Mouse (Mus musculus) liver, embryonic 14.5 days (tissue): ENCODE results near the gene Cdk12. TPM values are rescaled to one million over a fixed set of nuclear protein-coding genes. Genes with fewer than 3 reads are reported as not detected.
A peak's percentile ranks its signal among the peaks of the same experiment; 100 is the strongest.

Experiments
- ATAC-seq: fragments of 200-750 bp; cut with Nextera tagmentation; 2 replicates; pipeline ENCODE4 v1.8.0; 2017; ENCODE audit warnings: moderate number of reproducible peaks, mild to moderate bottlenecking, moderate library complexity; ENCODE audit not compliant: insufficient read depth
- DNase-seq, 3 experiments: peaks; one replicate each; pipeline ENCODE4 v3.0.0-alpha.2; 2012 to 2013; ENCODE audit warnings: low read depth in 3 of 3, low spot score in 3 of 3
- H3K27ac ChIP-seq: fragments of 300-500 bp; sonication (generic); 2 replicates; pipeline ENCODE4 v1.5.1; 2014; ENCODE audit warnings: moderate library complexity, mild to moderate bottlenecking, control low read depth, inconsistent platforms
- H3K27me3 ChIP-seq: fragments of 300-500 bp; sonication (generic); 2 replicates; pipeline ENCODE4 v1.6.1; 2014; ENCODE audit warnings: mild to moderate bottlenecking, low read length, moderate library complexity; ENCODE audit not compliant: control insufficient read depth, insufficient read depth
- H3K36me3 ChIP-seq: fragments of 300-500 bp; sonication (generic); replicated peaks from 2 replicates; pipeline ENCODE4 v1.6.1; 2014; ENCODE audit warnings: low read depth; ENCODE audit not compliant: control insufficient read depth, insufficient read depth
- H3K4me1 ChIP-seq, 2 experiments: fragments of 200-500 bp in 1 of 2; fragments of 300-500 bp in 1 of 2; sonication (generic) in 1 of 2; replicated peaks; 2 replicates each; pipeline ENCODE4 v1.6.1; 2012 to 2014; ENCODE audit warnings: antibody characterized with exemption in 1 of 2, inconsistent platforms in 1 of 2, low read length in 1 of 2; ENCODE audit not compliant: control insufficient read depth in 2 of 2, insufficient read depth in 2 of 2
- H3K4me2 ChIP-seq: fragments of 300-500 bp; sonication (generic); 2 replicates; pipeline ENCODE4 v1.6.1; 2014; ENCODE audit warnings: low read depth, mild to moderate bottlenecking, control low read depth, moderate library complexity
- H3K4me3 ChIP-seq, 2 experiments: fragments of 200-500 bp in 1 of 2; fragments of 300-500 bp in 1 of 2; sonication (generic) in 1 of 2; 2 replicates each; pipeline ENCODE4 v1.5.1; 2012 to 2014; ENCODE audit warnings: low read depth in 2 of 2, low read length in 2 of 2, mild to moderate bottlenecking in 2 of 2, control low read depth in 1 of 2, inconsistent platforms in 1 of 2, moderate library complexity in 1 of 2; ENCODE audit not compliant: insufficient read depth in 1 of 2
- H3K9ac ChIP-seq: fragments of 300-500 bp; sonication (generic); replicated peaks from 2 replicates; pipeline ENCODE4 v1.6.1; 2014; ENCODE audit warnings: mild to moderate bottlenecking, control low read depth, moderate library complexity
- H3K9me3 ChIP-seq: fragments of 300-500 bp; sonication (generic); 2 replicates; pipeline ENCODE4 v1.6.1; 2016; ENCODE audit warnings: low read length, mixed read lengths; ENCODE audit not compliant: control insufficient read depth
- CTCF ChIP-seq: IDR thresholded peaks from 2 replicates; pipeline ENCODE4 v1.5.1; 2016; ENCODE audit warnings: antibody characterized with exemption, low read depth, control low read depth
- EP300 ChIP-seq: IDR thresholded peaks from 2 replicates; pipeline ENCODE4 v1.6.1; 2016; ENCODE audit warnings: antibody characterized with exemption, low read depth
- WGBS: fragments of 180-500 bp; shearing (Covaris S2); extraction: QIAGEN DNeasy Blood & Tissue Kit; methylation state at CpG from one replicate; pipeline ENCODE4 v1.1.7; 2014; ENCODE audit not compliant: insufficient replicate concordance; 5-methylcytosine and 5-hydroxymethylcytosine counted together
- polyA plus RNA-seq, 2 experiments: library from polyadenylated mRNA; depleted of rRNA in 1 of 2; stranded (reverse) in 1 of 2; unstranded in 1 of 2; fragments of >200 nt; fragmentation: Nextera tagmentation in 1 of 2; extraction: Ambion mirVana in 1 of 2; gene quantifications; 2 replicates each; pipeline versions ENCODE4 v1.2.1 to v1.2.3; 2012 to 2014

Cdk12 gene
- polyA plus RNA-seq, 2 experiments, result 4.7 to 9.8 TPM

DNA sequence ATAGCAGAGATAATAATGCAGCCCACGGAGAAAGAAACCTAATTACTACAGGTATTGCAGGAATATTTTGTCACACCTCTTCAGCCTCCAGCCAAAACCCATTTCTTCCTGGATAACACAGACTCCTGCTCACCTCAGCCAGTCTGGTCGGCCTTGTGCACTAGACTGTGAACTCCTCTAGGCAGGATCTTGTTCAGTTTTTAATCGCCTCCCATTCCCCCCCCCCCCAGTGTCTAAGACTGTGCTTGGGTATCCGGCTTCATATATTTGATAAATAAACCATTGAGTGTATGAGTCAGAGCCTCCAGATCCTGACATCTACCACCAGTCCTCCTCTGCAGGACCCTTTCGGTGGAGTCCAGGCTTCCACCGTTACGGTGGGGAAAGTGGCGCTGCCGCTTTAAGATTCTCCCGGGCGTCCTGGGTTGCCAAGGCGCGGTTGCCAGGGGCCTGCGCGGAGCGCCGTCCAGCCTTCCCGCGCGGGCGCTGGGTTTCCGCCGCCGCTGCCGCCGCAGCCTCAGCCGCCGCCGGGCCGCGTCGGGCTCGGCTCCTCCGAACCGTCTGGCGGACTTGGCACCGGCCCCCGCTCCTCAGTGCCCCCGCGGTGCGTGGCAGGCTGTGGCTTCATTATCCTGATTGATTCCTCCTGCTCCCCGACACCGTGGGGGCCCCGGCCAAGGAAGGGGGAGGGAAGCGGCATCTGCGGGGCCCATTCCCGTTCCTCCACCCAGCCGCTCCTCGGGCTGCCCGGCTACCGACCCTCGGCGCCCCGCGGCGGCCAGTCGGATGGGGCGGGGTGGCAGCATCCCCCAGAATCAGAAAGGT, 91.5 kb downstream of the Cdk12 start:
- Histone ChIP-seq H3K4me2 (peak overlapping the region; percentile 60), H3K4me3 (peak overlapping the region; percentile 49 to 67), H3K4me1 (no peaks in the 10 kb centered on the region; a peak in 1 of 4 replicates), H3K27me3 (peaks cover 43% of the 10 kb centered on the region), H3K9me3 (no peaks in the 10 kb centered on the region), H3K36me3 (no peaks in the 10 kb centered on the region), H3K27ac (no peak overlapping the region), H3K9ac (no peak overlapping the region)
- DNase-seq (no peak), ATAC-seq (no peak)
- TF ChIP-seq EP300 (no peak), CTCF (no peak)
- WGBS, result 2% methylated on average over 58 of the region's 58 CpGs

DNA sequence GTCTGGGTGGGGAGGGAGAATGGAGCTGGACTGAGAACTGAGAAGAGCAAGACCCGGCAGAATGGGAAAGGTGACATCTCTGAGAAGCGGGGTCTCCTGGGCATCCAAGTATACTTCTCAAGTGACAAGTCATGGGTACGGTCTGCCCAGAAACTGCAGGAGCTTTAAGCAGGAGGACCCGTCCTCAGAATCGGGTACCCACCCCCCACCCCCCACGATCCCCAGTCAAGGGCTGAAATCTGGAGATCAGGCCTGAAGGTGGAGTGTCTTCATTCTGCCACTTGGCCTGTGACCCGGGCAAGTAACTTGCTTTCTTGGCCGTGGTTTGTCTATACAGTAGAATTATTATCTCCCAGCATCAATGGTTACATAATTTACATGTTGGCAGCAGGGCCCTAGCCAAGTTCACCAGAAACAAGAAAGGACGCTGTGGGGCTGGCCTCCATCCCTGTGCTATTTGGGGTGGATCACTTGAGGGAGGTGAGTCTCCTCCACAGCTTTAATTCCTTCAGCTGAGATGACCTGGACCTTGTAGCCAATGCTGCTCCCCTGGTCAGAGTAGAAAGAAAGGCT, 92.2 kb downstream of the Cdk12 start:
- TF ChIP-seq EP300 (no peak), CTCF (no peak)
- Histone ChIP-seq H3K9ac (no peak overlapping the region), H3K9me3 (no peaks in the 10 kb centered on the region), H3K4me2 (peak overlapping the region; percentile 60), H3K27me3 (peaks cover 43% of the 10 kb centered on the region), H3K27ac (no peak overlapping the region), H3K36me3 (no peaks in the 10 kb centered on the region), H3K4me3 (peak overlapping the region; percentile 49 to 67), H3K4me1 (no peaks in the 10 kb centered on the region; a peak in 1 of 4 replicates)
- no peak for DNase-seq
- ATAC-seq, result no peak
- 12% methylated on average over 9 of the region's 9 CpGs for WGBS

GRCm38 (mm10) chr11:98296277-98296676, 93.4 kb downstream of the Cdk12 start:
- no peaks in the 10 kb centered on the region for H3K36me3 ChIP-seq
- H3K4me1 ChIP-seq, result no peaks in the 10 kb centered on the region; a peak in 1 of 4 replicates
- TF ChIP-seq EP300 (no peak), CTCF (peak; percentile 67)
- H3K4me3 ChIP-seq, result no peak overlapping the region
- H3K9me3 ChIP-seq, result no peaks in the 10 kb centered on the region
- WGBS, result 6% methylated on average over 5 of the region's 5 CpGs
- peaks cover 43% of the 10 kb centered on the region for H3K27me3 ChIP-seq
- no peak overlapping the region for H3K9ac ChIP-seq
- DNase-seq (no peak), ATAC-seq (no peak)
- H3K4me2 ChIP-seq, result no peak overlapping the region
- H3K27ac ChIP-seq, result no peak overlapping the region

GRCm38 (mm10) chr11:98296916-98297315, 94.1 kb downstream of the Cdk12 start:
- TF ChIP-seq CTCF (no peak), EP300 (no peak)
- H3K4me1 ChIP-seq, result no peaks in the 10 kb centered on the region; a peak in 1 of 4 replicates
- H3K27ac ChIP-seq, result no peak overlapping the region
- H3K4me2 ChIP-seq, result no peak overlapping the region
- no peaks in the 10 kb centered on the region for H3K9me3 ChIP-seq
- H3K36me3 ChIP-seq, result no peaks in the 10 kb centered on the region
- DNase-seq (peak in 2 of 3 experiments; percentile 10 to 13), ATAC-seq (no peak)
- peaks cover 43% of the 10 kb centered on the region for H3K27me3 ChIP-seq
- no peak overlapping the region for H3K9ac ChIP-seq
- WGBS, result 34% methylated on average over 2 of the region's 2 CpGs
- no peak overlapping the region for H3K4me3 ChIP-seq

GRCm38 (mm10) chr11:98297778-98298177, 94.9 kb downstream of the Cdk12 start:
- peaks cover 43% of the 10 kb centered on the region for H3K27me3 ChIP-seq
- H3K9me3 ChIP-seq, result no peaks in the 10 kb centered on the region
- H3K4me2 ChIP-seq, result no peak overlapping the region
- no peak overlapping the region for H3K4me3 ChIP-seq
- DNase-seq (no peak), ATAC-seq (no peak)
- H3K9ac ChIP-seq, result no peak overlapping the region
- TF ChIP-seq CTCF, result no peak
- no peak for TF ChIP-seq EP300
- H3K4me1 ChIP-seq, result no peaks in the 10 kb centered on the region; a peak in 1 of 4 replicates
- WGBS, result 10% methylated on average over 7 of the region's 7 CpGs
- H3K36me3 ChIP-seq, result no peaks in the 10 kb centered on the region
- H3K27ac ChIP-seq, result no peak overlapping the region
